Mouse (Mus musculus) spleen, postnatal 36 days (tissue): Measurements from ENCODE around the gene Scgb1a1.
A peak's percentile ranks its signal among the peaks of the same experiment; 100 is the strongest.
"Not testable (repeated sequence)": the region's sequence is repeated elsewhere in the genome, so short reads cannot be mapped to it uniquely, and the experiment has no call there.

ENCODE experiments used
- DNase-seq, 2 experiments: peaks; one replicate each; pipeline ENCODE4 v3.0.0; 2022; ENCODE audit warnings: low spot score in 2 of 2, mixed read lengths in 1 of 2

The Scgb1a1 gene

GRCm38 (mm10) chr19:9100297-9101061 lies 12.7 kb upstream of the Scgb1a1 start:
- DNase-seq, result no peak

GRCm38 (mm10) chr19:9099751-9100150 lies 12.0 kb upstream of the Scgb1a1 start:
- DNase-seq, result no peak

- DNase-seq, result no peak
Measured at GRCm38 (mm10) chr19:9097441-9097840, 9.7 kb upstream of the Scgb1a1 start.

GRCm38 (mm10) chr19:9095111-9095510 lies 7.4 kb upstream of the Scgb1a1 start:
- no peak for DNase-seq

GRCm38 (mm10) chr19:9090709-9091108 lies 3.0 kb upstream of the Scgb1a1 start:
- DNase-seq, result no peak

GRCm38 (mm10) chr19:9090191-9090590 lies 2.4 kb upstream of the Scgb1a1 start:
- no peak for DNase-seq

GRCm38 (mm10) chr19:9083892-9084291 lies 3.9 kb downstream of the Scgb1a1 start:
- DNase-seq, result not testable (repeated sequence)

GRCm38 (mm10) chr19:9083010-9083355 lies 4.8 kb downstream of the Scgb1a1 start:
- no peak for DNase-seq

GRCm38 (mm10) chr19:9082191-9083009 lies 5.4 kb downstream of the Scgb1a1 start:
- DNase-seq, result peak; percentile 71 to 80

- no peak for DNase-seq
Measured at GRCm38 (mm10) chr19:9081311-9082190, 6.2 kb downstream of the Scgb1a1 start.

- DNase-seq, result no peak
Measured at GRCm38 (mm10) chr19:9079916-9080315, 7.8 kb downstream of the Scgb1a1 start.

GRCm38 (mm10) chr19:9076982-9077660 lies 10.6 kb downstream of the Scgb1a1 start:
- DNase-seq, result no peak

- no peak for DNase-seq
Measured at GRCm38 (mm10) chr19:9076035-9076434, 11.7 kb downstream of the Scgb1a1 start.

- no peak for DNase-seq
Measured at GRCm38 (mm10) chr19:9075558-9075957, 12.2 kb downstream of the Scgb1a1 start.

GRCm38 (mm10) chr19:9074424-9074823 lies 13.3 kb downstream of the Scgb1a1 start:
- DNase-seq, result no peak

GRCm38 (mm10) chr19:9073776-9074411 lies 13.9 kb downstream of the Scgb1a1 start:
- no peak for DNase-seq

- no peak for DNase-seq
Measured at GRCm38 (mm10) chr19:9072157-9072530, 15.6 kb downstream of the Scgb1a1 start.

- DNase-seq, result peak; percentile 75 to 77
Measured at GRCm38 (mm10) chr19:9071456-9072156, 16.2 kb downstream of the Scgb1a1 start.

GRCm38 (mm10) chr19:9070316-9070715 lies 17.4 kb downstream of the Scgb1a1 start:
- no peak for DNase-seq

- DNase-seq, result no peak
Measured at GRCm38 (mm10) chr19:9069687-9070307, 18.0 kb downstream of the Scgb1a1 start.
